Mouse (Mus musculus): Measurements from ENCODE around the gene Poc5. TPM values are rescaled to one million over a fixed set of nuclear protein-coding genes. Genes with fewer than 3 reads are reported as not detected.

Gene Poc5
- 1 to 10 TPM; 6.6 to 7.2 TPM for total RNA-seq (2021)
- long read RNA-seq, experiment 1, full-length matches to known transcripts = 20 of 27 reads
- long read RNA-seq, experiment 1, partial matches to known transcripts = 2 of 27 reads
- long read RNA-seq, experiment 1, other reads (novel, unspliced or antisense) = 5 of 27 reads
- long read RNA-seq, experiment 2, full-length matches to known transcripts = 11 of 14 reads
- long read RNA-seq, experiment 2, partial matches to known transcripts = 1 of 14 reads
- long read RNA-seq, experiment 2, other reads (novel, unspliced or antisense) = 2 of 14 reads

DNA sequence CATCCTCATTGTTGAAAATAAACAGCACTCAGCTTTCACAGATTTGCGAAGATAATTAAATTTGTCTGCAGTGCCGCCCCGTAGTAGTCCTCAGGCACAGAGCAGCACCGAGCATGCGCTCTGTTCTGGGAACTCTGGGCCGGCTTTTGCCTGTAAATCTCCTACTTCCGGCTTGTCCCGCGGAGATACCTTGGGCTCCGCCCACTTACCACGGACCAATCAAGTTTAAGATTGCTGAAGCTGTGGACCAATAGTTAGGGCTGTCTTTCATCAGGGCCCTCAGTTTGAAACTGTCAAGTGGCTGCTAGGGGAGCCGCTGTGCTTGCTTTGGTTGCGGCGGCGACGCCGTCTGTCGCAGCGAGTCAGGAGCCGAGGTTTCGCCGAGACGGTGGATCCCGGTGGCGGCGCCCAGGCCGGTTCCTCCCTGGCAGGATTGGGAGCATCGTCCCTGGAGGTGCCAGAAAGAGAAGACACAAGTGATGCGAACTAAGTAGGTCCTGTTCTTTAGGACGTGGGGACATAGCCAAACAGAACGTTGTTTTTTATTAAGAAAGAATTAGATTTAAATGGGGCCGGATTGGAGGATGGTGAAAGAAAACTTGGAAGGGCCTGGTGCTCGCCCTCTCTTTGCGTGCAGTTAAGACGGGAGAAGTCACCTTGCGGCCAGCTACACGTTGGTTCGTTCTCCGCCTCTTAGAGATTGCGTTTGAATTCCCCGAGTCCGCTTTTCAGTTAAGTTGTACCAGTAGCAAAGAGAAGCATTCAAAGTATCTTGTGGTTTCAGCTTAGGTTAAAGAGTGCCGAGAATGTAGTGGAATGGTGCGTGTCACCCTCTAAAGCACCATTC lies at the start of gene Poc5:
Gene Poc5 (plus strand): TSS at position 253 of the 847 bp plus-strand sequence.
- peak; percentile 97 for DNase-seq
- intact Hi-C loops (cut with DNase I) = loop anchor here (5.0 kb wide), 1 partner anchor 154 kb away; the partner anchor contains the start of genes Col4a3bp and Polk
- H3K27ac ChIP-seq = peak within 1 kb of the TSS; percentile 90
- peak within 1 kb of the TSS; percentile 94 for H3K4me3 ChIP-seq
- TF ChIP-seq CTCF (IDR thresholded peaks at IDR 0.05) = no peak

DNA sequence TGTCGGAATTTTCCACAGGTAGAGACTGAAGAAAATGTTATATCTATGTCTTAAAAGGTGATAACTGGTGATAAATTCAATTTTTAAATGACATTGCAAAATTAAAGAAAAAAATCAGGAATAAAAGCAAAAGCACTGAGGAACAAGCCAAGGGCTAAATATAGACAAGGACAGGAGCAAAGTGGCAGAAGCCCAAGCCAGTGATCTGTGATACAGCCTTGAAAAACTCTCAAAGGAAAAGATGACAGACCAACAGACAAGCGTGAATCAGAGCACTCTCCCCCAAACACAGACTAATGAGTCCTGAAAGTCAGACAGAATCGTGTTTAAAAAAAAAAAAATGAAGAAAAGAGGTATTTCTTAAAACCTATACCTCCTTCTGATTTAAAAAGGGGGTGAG lies 46.6 kb upstream of the Poc5 start:
- Histone ChIP-seq H3K27ac (no peak overlapping the region), H3K4me3 (no peak overlapping the region)
- TF ChIP-seq CTCF (IDR thresholded peaks at IDR 0.05) = no peak
- intact Hi-C loops (cut with DNase I) = no loop called here
- DNase-seq = no peak

DNA sequence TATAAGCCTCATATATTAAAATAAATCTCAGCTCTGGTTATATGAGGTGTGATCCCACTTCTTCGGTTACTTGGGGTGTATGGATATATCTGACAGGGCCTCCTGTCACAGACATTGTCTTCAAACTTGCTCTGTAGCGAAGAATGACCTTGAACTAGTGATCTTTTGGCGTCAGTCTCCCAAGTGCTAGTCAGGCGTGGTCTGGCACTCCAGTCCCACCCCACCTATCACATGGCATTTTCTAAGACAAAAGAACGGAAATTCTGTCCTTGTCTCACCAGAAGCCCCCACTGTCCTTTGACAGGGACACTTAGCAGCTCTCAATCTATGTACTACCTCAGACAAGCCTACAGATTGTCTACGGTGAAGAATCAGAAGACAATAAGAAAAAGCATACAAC lies 43.3 kb upstream of the Poc5 start:
- Histone ChIP-seq H3K27ac (no peak overlapping the region), H3K4me3 (no peak overlapping the region)
- intact Hi-C loops (cut with DNase I) = no loop called here
- no peak for DNase-seq
- TF ChIP-seq CTCF (IDR thresholded peaks at IDR 0.05) = no peak

DNA sequence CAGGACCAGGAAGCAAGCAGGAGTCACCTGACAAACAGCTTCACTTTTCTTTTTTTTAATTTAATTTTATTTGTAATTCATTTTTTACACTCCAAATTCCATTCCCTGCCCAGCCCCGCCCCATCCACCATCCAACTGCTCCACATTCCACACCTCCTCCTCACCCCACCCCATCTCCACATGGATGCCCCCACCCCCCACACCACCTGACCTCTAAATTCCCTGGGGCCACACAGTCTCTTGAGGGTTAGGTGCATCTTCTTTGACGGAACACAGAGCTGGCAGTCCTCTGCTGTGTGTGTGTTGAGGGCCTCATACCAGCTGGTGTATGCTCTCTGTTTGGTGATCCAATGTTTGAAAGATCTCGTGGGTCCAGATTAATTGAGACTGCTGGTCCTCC lies 41.5 kb upstream of the Poc5 start:
- DNase-seq = no peak
- no peak overlapping the region for H3K4me3 ChIP-seq
- TF ChIP-seq CTCF (IDR thresholded peaks at IDR 0.05) = no peak
- no peak overlapping the region for H3K27ac ChIP-seq
- intact Hi-C loops (cut with DNase I) = no loop called here

DNA sequence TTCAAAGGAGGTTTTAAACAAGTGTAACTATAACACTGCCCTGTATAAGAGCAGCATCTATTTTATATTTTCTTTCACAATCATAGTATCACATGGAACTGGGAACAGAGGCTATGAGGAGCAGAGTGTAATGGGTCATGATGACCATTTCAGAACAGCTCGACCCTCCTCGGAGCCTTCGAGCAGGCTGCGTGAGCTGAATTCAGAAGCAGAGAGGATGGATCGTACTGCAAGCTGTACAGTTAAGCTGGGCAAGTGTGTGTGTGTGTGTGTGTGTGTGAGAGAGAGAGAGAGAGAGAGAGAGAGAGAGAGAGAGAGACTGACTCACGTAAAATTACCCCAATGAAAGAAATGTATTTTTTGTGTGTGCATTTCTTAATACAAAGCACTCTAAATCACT lies 37.9 kb upstream of the Poc5 start:
- no peak for TF ChIP-seq CTCF (IDR thresholded peaks at IDR 0.05)
- intact Hi-C loops (cut with DNase I) = no loop called here

DNA sequence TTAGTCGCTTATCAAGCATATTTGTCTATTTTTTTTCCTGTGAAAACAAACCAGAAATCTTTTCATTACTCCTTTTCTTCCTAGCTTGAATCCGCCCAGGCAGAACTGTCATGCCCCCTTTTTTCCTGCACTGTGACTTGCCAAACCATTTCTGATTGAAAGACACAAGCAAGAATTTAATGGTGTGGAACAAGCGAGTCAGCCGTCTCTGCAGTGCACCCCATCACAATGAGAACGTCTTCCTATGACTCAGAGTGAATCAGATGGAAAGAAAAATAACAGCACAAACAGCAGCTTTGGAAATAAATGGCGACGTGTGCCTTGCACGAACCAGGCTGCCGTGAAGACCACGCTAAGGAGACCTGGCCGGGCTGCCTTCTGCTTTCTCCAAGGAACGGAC lies 36.8 kb upstream of the Poc5 start:
- no peak overlapping the region for H3K27ac ChIP-seq
- DNase-seq = no peak
- no peak overlapping the region for H3K4me3 ChIP-seq
- no peak for TF ChIP-seq CTCF (IDR thresholded peaks at IDR 0.05)
- intact Hi-C loops (cut with DNase I) = no loop called here

More for the DNA sequence above, 37.9 kb upstream of the Poc5 start:
- H3K4me3 ChIP-seq = no peak overlapping the region
- DNase-seq = no peak
- no peak overlapping the region for H3K27ac ChIP-seq

DNA sequence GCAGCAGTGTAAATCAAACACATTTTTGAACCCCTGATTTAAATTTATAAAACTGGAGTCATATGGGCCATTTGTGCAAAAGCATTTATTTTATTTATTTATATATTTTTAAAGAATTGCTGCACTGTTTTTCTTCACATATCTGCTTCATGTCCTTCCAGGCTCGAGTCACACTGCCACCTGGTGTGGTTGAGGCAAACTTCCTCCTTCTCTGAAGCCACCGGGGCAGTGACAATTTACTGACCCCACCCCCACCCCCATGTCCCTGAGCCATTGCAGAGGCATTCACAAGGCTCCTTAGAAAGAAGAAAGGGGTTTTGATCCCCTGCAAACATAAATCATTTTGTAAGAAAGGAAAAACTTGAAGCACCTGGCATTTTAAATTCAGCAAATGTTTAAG lies 12.6 kb upstream of the Poc5 start:
- intact Hi-C loops (cut with DNase I) = no loop called here

DNA sequence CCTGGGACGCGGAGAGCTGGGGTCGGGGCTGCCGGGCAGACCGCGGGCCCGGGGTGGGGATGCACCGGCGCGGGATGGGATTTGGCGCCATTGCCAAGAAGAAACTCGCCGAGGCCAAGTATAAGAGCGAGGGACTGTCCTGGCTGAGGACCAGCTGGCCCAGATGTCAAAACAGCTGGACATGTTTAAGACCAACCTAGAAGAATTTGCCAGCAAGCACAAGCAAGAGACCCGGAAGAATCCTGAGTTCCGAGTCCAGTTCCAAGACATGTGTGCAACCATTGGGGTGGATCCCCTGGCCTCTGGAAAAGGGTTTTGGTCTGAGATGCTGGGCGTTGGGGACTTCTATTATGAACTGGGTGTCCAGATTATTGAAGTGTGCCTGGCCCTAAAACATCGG lies 11.2 kb upstream of the Poc5 start:
- intact Hi-C loops (cut with DNase I) = no loop called here
- peak overlapping the region; percentile 51 for H3K4me3 ChIP-seq
- DNase-seq = peak; percentile 71
- no peak for TF ChIP-seq CTCF (IDR thresholded peaks at IDR 0.05)
- H3K27ac ChIP-seq = peak overlapping the region; percentile 38

More for the DNA sequence above, 12.6 kb upstream of the Poc5 start:
- peak; percentile 21; the same call in 1 of the 2 replicates for TF ChIP-seq CTCF (IDR thresholded peaks at IDR 0.05)
- no peak overlapping the region for H3K4me3 ChIP-seq
- no peak for DNase-seq
- no peak overlapping the region for H3K27ac ChIP-seq

DNA sequence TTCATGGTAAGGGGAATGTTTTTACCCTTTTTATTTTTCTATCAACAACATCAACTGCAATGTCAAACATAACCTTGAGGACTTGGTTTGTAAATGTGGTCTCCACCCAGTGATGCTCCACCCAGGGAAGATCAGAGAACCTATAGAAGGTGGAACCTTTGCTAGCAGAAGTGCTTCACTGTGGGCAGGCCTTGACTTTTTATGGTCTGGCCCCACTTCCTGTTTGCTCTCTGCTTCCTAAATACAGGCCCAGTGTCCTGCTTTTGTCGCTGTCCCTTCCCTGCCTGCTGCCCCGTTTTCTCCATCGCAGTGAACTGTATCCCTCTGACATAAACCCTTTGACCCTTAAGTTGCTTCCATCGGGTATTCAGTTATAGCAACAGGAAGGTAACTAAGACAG lies 10.2 kb upstream of the Poc5 start:
- DNase-seq = no peak
- no peak for TF ChIP-seq CTCF (IDR thresholded peaks at IDR 0.05)
- H3K4me3 ChIP-seq = no peak overlapping the region
- intact Hi-C loops (cut with DNase I) = no loop called here
- no peak overlapping the region for H3K27ac ChIP-seq

DNA sequence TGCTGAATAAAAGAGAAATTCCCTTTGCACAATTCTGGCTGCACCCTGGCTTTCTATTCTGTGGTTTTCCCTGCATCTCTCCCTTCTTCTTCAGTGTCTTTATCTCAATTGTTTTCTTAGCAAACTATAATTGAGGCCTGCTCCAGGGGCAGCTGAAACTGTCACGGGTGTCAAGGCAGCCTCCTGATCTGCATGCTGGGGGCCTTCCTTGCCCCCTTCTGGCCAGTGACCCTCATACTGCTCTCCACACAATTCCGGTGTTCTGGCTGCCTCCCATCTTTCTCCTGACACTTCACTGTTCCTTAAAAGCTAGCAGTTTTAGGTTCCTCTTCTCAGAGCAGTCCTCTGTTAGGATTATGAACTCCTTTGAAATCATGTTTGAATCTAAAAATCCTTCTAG lies 1.2 kb downstream of the Poc5 start:
- intact Hi-C loops (cut with DNase I) = loop anchor here (5.0 kb wide), 1 partner anchor 153 kb away; the partner anchor contains the start of genes Col4a3bp and Polk
- no peak for TF ChIP-seq CTCF (IDR thresholded peaks at IDR 0.05)
- no peak for DNase-seq
- H3K4me3 ChIP-seq = peak overlapping the region; percentile 94
- no peak overlapping the region for H3K27ac ChIP-seq

DNA sequence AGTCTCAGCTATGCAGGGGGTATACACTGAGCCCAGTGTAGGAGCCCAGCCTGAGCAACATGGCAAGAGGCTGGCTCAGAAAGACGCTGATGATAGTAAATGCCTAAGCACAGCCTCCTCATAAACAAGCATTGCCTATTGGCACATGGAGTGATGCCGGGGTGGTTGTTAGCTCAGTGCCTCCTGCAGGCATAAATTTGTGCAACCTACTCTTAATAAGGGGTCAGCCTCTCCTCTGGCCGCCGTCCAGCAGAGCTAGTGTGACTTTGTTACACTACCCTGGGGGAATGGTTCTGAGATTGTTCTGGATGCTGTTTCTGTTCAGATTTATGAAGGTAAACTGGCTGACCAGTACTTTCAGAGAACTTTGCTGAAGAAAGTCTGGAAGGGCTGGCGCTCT lies 13.2 kb downstream of the Poc5 start:
- Histone ChIP-seq H3K27ac (no peak overlapping the region), H3K4me3 (no peak overlapping the region)
- DNase-seq = no peak
- no peak for TF ChIP-seq CTCF (IDR thresholded peaks at IDR 0.05)
- intact Hi-C loops (cut with DNase I) = no loop called here

DNA sequence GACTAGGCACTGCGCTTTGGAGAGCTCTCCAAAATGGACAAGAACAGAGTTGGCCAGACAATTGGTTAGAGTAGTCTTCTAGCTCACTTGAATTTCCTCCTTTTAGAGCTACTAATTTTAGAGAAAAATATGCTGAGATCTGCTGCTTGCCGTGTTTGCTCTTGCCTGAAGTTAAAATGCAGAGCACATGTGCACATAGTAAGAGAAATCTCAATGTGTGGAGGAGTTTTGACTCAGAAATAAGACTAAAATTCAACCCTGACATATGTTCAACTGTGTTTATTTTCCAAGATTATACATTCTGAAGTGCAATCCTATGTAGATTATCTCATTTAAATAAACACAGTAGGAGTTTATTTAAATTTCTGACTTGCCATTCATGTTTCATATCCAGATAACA lies 17.4 kb downstream of the Poc5 start:
- TF ChIP-seq CTCF (IDR thresholded peaks at IDR 0.05) = no peak
- Histone ChIP-seq H3K27ac (no peak overlapping the region), H3K4me3 (no peak overlapping the region)
- DNase-seq = no peak
- intact Hi-C loops (cut with DNase I) = no loop called here

DNA sequence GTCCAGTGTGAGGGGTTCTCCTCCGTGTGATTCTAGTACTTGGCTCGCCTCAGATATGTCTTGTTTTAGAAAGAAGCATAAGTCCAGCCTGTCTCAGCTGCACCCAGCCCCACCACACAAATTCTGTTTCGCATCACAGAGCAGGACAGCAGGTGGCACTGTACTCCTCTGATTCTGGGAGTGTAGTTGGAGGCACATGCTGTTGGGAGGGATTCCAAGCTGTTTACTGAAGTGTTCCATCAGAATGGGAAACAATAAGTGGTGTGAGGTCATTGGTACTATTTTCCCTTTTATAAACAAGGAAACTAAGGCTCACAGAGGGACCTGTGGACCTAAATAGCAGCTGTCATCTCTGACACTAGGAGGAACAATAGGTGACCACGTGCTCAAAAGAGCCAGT lies 18.9 kb downstream of the Poc5 start:
- TF ChIP-seq CTCF (IDR thresholded peaks at IDR 0.05) = peak; percentile 52
- intact Hi-C loops (cut with DNase I) = no loop called here
- H3K27ac ChIP-seq = no peak overlapping the region
- no peak overlapping the region for H3K4me3 ChIP-seq
- DNase-seq = no peak

Measured in gastrocnemius, adult 2 months (tissue).